Mouse (Mus musculus) liver, embryonic 16.5 days (tissue): ENCODE results near the gene Ccdc83. TPM values are rescaled to one million over a fixed set of nuclear protein-coding genes. Genes with fewer than 3 reads are reported as not detected.

Experiments used
- ATAC-seq: fragments of 200-750 bp; cut with Nextera tagmentation; 2 replicates; pipeline ENCODE4 v1.8.0; 2017; ENCODE audit warnings: low read depth, mild to moderate bottlenecking, moderate number of reproducible peaks, moderate library complexity
- H3K27ac ChIP-seq: fragments of 300-500 bp; sonication (generic); 2 replicates; pipeline ENCODE4 v1.5.1; 2014; ENCODE audit warnings: mild to moderate bottlenecking, low read length
- H3K27me3 ChIP-seq: fragments of 300-500 bp; sonication (generic); 2 replicates; pipeline ENCODE4 v1.6.1; 2014; ENCODE audit warnings: low read depth, low read length, mixed read lengths; ENCODE audit not compliant: control insufficient read depth, insufficient read depth
- H3K36me3 ChIP-seq: fragments of 300-500 bp; sonication (generic); 2 replicates; pipeline ENCODE4 v1.6.1; 2014; ENCODE audit warnings: mild to moderate bottlenecking; ENCODE audit not compliant: control insufficient read depth, insufficient read depth
- H3K4me1 ChIP-seq: fragments of 300-500 bp; sonication (generic); 2 replicates; pipeline ENCODE4 v1.6.1; 2014; ENCODE audit warnings: low read depth, low read length, mixed read lengths; ENCODE audit not compliant: control insufficient read depth
- H3K4me2 ChIP-seq: fragments of 300-500 bp; sonication (generic); 2 replicates; pipeline ENCODE4 v1.6.1; 2014; ENCODE audit warnings: low read depth, low read length, mixed read lengths
- H3K4me3 ChIP-seq: fragments of 300-500 bp; sonication (generic); 2 replicates; pipeline ENCODE4 v1.5.1; 2014; ENCODE audit warnings: low read depth, mild to moderate bottlenecking, low read length
- H3K9ac ChIP-seq: fragments of 300-500 bp; sonication (generic); 2 replicates; pipeline ENCODE4 v1.6.1; 2014; ENCODE audit warnings: low read depth, low read length
- H3K9me3 ChIP-seq: fragments of 300-500 bp; sonication (generic); replicated peaks from 2 replicates; pipeline ENCODE4 v1.6.1; 2016; ENCODE audit warnings: low read length; ENCODE audit not compliant: control insufficient read depth
- WGBS: fragments of 180-500 bp; shearing (Covaris S2); extraction: QIAGEN DNeasy Blood & Tissue Kit; methylation state at CpG from one replicate; pipeline ENCODE4 v1.1.7; 2014; ENCODE audit not compliant: insufficient replicate concordance; 5-methylcytosine and 5-hydroxymethylcytosine counted together
- polyA plus RNA-seq: library from polyadenylated mRNA; unstranded; fragments of >200 nt; fragmentation: Nextera tagmentation; extraction: Ambion mirVana; gene quantifications from 2 replicates; pipeline ENCODE4 v1.2.1, GENCODE M21; 2015

The Ccdc83 gene
- polyA plus RNA-seq, 1 experiment from 2014 or later, result not detected

DNA sequence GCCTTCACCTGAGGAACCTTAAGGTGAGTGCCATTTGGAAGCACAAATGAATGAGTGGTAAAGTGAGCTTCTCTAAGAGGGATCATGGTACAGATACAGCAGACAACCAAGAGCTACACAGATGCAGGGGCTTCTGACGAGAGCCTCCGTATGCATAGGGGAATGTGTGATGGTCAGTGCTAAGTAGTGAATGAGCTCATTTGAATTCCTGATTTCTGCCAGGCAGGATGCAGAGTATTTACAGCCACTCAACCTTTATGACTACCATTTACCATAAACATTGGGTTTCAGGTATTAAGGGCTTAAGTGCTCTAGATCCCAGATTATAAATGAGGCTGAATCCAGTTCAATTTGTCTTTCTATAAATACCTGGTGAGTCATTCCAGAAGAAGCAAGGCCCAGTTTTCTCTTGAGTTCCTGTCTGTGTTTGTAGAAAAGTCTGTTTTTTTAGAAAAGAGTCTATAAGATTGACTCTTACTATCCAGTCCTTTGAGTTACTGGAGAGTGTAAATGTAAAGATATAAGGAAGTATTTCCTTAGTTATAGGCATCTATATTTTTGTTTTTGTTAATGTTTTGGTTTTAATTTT is 63.6 kb downstream of the Ccdc83 start:
- no peak overlapping the region for H3K4me2 ChIP-seq
- H3K36me3 ChIP-seq, result peaks cover 72% of the 10 kb centered on the region
- WGBS, result 89% methylated on average over 2 of the region's 2 CpGs

DNA sequence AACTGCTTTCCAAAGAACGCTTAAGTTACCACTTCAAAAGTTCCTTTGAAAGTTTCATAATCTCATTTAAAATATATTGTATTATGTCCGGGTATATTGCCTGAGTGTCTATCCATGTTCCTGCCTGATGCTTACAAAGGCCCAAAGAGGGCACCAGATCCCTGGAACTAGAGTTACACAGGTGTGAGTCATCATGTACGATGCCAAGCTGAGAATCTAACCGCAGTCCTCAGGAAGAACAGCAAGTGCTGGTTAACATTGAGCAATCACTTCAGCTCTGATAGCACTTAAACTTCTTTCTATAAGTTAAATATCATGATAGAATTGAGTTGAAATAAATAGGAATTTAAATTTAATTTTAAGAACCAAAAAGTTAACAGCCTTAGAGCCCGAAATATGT is 65.3 kb downstream of the Ccdc83 start:
- no peak overlapping the region for H3K27ac ChIP-seq
- H3K4me3 ChIP-seq, result no peak overlapping the region
- no peak overlapping the region for H3K4me2 ChIP-seq
- no peaks in the 10 kb centered on the region for H3K4me1 ChIP-seq
- peaks cover 68% of the 10 kb centered on the region for H3K36me3 ChIP-seq
- H3K27me3 ChIP-seq, result no peaks in the 10 kb centered on the region
- no peak overlapping the region for H3K9ac ChIP-seq
- 92% methylated on average over 5 of the region's 5 CpGs for WGBS
- no peaks in the 10 kb centered on the region for H3K9me3 ChIP-seq
- no peak for ATAC-seq

More for the DNA sequence above, 63.6 kb downstream of the Ccdc83 start:
- H3K4me1 ChIP-seq, result no peaks in the 10 kb centered on the region
- no peak for ATAC-seq
- H3K9ac ChIP-seq, result no peak overlapping the region
- no peaks in the 10 kb centered on the region for H3K9me3 ChIP-seq
- no peak overlapping the region for H3K4me3 ChIP-seq
- no peaks in the 10 kb centered on the region for H3K27me3 ChIP-seq
- no peak overlapping the region for H3K27ac ChIP-seq

DNA sequence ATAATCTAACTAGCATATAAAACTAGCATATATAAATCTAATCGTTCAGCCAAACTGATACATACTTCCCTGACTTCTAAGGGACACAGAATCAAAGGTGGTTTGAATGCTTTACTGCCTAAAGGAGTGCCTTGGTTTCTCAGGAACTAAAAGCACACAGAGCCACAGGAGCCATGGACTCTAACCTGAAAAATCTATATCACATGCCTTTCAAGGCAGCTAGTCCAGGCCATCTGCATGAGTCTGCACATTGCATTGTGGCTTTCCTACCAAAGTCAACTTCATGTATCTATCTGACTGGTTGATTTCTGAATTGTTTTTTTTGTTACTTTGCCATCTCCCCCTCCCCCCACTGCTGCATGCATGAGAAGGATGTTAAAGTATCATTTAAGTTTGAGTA is 84.9 kb downstream of the Ccdc83 start:
- no peak overlapping the region for H3K9ac ChIP-seq
- H3K4me3 ChIP-seq, result no peak overlapping the region
- no peak overlapping the region for H3K4me2 ChIP-seq
- 95% methylated on average over 1 of the region's 1 CpGs for whole genome bisulfite sequencing
- H3K36me3 ChIP-seq, result peaks cover 60% of the 10 kb centered on the region
- H3K4me1 ChIP-seq, result no peaks in the 10 kb centered on the region
- H3K9me3 ChIP-seq, result no peaks in the 10 kb centered on the region
- no peak overlapping the region for H3K27ac ChIP-seq
- H3K27me3 ChIP-seq, result no peaks in the 10 kb centered on the region
- 0 out of 2 replicates have a peak, but pooled peaks have one; percentile 32 for ATAC-seq

DNA sequence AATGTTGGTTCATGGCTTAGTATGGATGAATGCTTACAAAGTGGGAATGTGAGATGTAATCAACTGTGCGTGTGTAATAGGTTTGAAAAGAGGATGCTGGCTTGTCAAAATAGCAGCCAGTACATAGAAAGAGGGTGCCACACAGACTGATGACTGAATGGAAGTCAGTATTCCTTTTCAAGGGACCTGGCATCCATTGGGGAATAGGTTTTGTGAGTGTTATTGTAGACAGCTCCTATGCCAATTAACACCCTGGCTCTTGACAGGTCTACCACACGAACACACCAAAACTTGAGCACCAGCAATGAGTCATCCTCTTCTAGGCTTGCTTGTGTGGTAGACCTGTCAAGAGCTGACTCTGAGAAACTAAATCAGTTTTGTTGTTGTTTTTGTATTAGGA is 90.0 kb downstream of the Ccdc83 start:
- no peak overlapping the region for H3K4me2 ChIP-seq
- WGBS, result 94% methylated on average over 2 of the region's 2 CpGs

More for the DNA sequence above, 90.0 kb downstream of the Ccdc83 start:
- Histone ChIP-seq H3K9ac (no peak overlapping the region), H3K27me3 (no peaks in the 10 kb centered on the region), H3K27ac (no peak overlapping the region), H3K9me3 (no peaks in the 10 kb centered on the region), H3K36me3 (peaks cover 60% of the 10 kb centered on the region), H3K4me1 (no peaks in the 10 kb centered on the region), H3K4me3 (no peak overlapping the region)
- no peak for ATAC-seq

Other genes starting within 250 kb of the Ccdc83 start
- 43.6 and 49.6 TPM in 2 replicates for gene Picalm, start 135.6 kb downstream of the Ccdc83 start, polyA plus RNA-seq
- 0.69 and 0.99 TPM in 2 replicates for gene Sytl2, start 36.5 kb upstream of the Ccdc83 start, polyA plus RNA-seq
- gene Ccdc89, start 160.8 kb upstream of the Ccdc83 start, polyA plus RNA-seq, result 0.12 and 0.18 TPM in 2 replicates
- 5.0 and 5.6 TPM in 2 replicates for gene Crebzf, start 177.0 kb upstream of the Ccdc83 start, polyA plus RNA-seq
- gene Tmem126a, start 191.5 kb upstream of the Ccdc83 start, polyA plus RNA-seq, result 39.7 and 44.2 TPM in 2 replicates
- 11.2 and 12.1 TPM in 2 replicates for gene Tmem126b, start 210.2 kb upstream of the Ccdc83 start, polyA plus RNA-seq
- 0.35 and 0.51 TPM in 2 replicates for gene Dlg2, start 210.9 kb upstream of the Ccdc83 start, polyA plus RNA-seq